Mouse (Mus musculus): ENCODE measurements around the gene Msln.

Gene Msln

DNA sequence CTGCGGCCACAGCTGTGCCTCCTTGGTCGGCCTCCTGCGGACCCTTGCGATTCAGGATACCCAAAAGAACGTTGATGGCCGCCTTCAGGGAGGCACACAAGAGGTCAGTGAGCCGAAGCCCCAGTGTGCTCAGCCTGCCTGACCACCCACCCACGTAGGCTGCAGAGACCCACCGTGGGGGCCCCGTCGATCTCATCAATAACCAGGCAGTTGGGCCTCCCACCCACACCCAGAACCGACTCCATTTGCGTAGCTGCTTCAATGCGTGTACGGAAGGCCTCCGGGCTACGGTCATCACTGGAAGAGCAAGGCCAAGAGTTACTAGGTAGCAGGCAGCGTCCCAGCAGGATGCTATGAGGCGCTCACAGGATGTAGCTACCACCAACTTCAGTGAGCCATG is 30.7 kb downstream of the Msln start:
- no peak for DNase-seq (ENCODE audit: low spot score)

DNA sequence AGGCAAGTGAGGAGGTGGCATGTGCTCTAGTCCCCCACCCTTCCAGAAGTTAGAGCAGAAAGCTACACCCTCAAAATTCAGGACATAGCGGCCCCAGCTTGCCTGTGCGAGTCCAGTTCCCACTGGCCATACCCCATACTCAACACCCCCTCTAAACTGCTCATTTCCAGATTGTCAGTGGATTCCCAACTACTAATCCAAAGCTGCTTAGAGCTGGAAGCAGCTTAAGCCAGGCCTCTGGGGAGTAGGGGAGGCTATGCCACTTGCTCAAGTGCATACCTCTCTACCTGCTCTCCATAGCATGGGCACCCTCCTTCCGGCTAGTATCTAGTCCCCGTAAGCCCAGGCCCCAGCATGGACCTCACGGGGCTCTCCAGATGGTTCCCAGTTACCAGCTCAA is 32.7 kb downstream of the Msln start:
- DNase-seq (ENCODE audit: low spot score), result no peak

DNA sequence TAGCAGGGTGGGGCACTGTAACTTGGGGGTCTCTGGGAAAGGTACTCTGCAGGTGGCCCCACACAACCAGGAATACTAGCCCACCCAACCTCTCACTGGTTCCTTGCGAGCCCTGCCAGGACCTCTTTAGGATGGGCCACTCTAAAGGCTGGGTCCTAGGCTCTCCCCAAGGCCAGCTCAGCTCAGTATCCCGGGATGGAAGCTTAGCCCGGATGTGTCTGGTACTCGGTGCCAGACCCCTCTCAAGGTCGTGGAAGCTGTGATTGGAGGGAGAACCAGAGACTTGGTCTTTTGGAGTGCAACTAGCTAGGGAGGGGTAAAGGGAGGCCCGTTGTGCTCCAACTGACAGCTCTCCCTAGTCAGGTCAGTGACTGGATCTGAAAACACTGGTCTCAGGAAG is 36.5 kb downstream of the Msln start:
- DNase-seq (ENCODE audit: low spot score), result no peak

DNA sequence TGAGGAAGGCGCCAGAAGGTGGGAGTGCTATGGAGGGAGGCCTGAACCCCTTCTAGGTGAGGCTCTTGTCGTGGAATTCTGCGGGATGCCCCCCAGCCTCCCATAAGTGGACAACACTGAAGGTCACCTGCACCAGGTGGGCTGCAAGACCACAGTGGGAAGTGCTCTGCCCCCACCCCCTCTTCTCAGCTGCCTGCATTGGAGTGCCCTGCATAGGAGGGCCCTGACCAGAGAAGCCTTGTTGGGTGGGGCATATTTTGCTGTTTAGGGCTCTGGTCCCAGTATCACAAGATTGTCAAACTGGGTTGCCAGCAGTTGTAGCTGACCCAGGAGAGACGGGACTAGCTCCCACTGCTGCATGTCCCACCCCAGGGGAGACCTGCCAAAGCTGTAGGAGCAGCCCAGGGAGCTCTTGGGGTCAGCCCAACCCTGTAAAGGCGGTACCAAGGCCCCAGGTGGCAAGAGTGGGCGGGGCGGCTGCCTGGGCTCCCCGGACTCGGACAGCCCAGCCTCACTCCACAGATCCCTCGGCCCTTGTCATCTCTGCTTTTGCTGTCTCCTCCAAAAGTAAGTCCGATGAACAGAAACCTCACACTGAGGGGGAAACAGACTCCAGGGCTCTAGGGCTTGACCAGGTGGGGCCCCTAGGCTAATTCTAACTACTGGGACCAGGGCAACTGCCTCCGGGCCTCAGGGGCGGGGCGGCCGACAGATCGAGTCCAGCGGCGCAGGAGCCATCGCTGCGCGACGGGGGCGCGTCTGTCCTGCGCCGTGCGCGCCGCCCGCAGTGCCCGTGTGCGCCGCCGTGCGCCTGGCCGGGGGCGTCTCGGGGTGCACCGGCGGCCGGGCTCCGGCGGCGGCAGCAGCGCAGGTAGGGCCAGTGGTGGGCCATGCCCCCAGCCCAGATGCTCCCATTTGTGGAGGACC is 37.2 kb downstream of the Msln start, which contains the start of gene Gng13:
Gene Gng13 (plus strand): TSS at position 461 of the 927 bp plus-strand sequence.
- DNase-seq (ENCODE audit: low spot score), result peak; percentile 64

DNA sequence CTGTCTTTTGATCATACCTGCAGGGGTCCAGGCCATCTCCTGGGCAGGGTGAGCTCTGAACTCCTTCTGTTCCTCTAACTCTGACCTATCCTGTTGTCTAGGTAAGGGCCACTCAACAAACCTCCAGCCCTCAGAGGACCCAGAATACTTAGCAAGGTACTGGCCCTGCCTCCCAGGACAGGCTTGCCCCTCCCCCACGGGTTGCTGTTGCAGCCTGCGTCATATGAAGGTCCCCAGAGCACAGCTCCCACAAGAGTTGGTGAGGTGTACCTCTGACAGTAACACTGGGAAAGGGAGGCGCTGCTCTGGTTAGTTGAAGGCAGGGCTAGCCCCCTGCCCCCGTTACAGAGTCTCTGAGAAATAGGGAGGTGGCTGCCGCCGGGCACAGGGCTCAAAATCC is 38.0 kb downstream of the Msln start:
- DNase-seq (ENCODE audit: low spot score), result peak; percentile 57

DNA sequence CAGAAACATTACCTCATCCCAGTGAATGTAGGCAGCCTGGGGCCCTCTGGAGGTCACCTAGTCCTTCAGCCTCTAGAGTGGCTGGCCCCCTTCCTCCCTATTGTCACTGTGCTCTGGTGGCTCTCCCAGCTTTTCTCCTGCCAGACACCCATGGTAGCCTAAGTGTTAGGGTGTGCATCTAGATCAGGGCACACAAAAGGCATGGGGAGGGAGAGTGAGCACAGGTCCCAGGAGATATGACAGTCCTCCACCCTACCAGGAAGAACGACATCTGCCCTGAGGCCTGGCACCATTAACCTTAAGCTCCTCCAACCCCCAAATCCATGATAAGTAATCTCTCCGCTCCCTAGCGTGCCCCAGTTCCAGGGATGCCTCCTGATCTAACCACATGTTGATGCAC is 38.6 kb downstream of the Msln start:
- no peak for DNase-seq (ENCODE audit: low spot score)

DNA sequence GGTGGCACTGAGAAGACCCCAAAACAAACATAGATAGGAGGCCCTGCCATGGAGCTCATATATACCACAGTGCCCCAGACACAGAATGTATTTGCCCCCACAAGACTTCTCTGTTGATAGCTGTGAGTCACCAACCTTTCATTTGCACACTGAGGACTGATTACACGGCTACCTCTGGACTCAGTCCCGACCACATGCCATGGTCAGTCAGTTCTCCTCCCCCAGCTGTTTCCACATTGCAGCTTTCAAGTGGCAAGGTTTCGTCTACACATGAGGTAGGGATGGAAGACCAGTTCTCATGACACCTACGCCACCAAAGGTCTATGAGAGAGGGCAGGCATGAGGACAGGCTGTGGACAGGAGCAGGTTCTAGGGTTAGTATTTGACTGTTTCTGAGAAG is 43.0 kb downstream of the Msln start:
- no peak for DNase-seq (ENCODE audit: low spot score)

DNA sequence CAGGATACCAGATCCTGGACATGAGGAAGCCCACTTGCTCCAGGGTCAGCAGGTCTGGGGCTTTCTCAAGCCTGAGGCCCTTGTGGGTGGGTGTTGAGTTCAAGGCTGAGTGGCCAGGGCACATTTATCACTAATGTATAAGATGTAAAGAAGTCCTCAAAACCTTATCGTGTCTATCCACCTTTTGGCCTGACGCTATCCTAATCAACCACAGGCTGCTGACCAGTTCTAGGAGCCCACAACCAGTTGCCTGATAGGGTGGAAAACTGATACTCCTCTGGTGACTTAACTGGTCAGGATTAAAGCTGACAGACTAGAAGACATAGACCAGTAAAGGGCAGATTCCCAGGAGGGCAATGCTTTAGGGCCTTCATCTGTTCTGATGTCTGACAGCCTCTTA is 44.2 kb downstream of the Msln start:
- DNase-seq (ENCODE audit: low spot score), result no peak

DNA sequence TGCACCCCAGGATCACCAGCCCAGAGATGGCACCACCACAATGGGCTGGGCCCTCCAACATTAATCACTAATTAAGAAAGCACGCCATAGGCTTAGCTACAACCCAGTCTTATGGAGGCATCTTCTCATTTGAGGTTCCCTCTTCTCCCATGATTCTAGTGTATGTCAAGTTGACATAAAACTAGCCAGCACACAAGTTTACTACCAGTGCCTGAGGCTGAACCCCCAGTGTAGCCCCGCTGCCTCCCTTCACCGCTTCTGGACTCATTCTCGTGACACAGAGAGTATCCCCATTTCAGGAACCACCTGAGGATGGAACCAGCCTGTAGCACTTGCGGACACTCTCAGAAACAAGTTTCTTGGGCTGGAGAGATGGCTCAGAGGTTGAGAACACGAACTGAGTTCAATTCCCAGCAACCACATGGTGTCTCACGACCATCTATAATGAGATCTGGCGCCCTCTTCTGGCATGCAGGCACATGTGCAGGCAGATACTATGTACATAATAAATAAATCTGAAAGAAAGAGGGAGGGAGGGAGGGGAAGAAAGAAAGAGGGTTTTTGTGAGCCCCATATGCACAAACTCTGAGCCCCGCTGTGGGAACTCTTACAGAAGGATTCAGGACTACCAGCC is 53.2 kb downstream of the Msln start:
- no peak for DNase-seq (ENCODE audit: low spot score)
